17 mouse cellular contexts compared by ENCODE assay signal in the genomic region with DNA sequence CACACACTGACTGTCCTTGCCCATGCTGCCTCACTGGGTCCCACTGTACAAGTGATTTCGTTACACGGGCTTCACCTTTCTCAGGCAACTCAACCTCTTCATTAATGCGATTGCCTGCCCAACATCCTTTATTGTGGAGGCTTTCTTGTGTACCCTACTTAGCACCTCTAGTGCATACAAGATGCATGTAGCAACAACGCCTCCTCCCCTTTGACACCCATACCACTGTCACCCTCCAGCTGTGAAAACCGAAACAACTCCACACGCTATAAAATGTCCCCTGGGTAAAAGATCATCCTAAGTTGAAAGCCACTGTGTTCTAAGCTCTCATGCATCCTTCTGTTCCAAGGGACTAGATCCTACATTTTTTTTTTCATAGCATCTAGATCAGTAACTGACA. TPM values are rescaled to one million over a fixed set of nuclear protein-coding genes. Genes with fewer than 3 reads are reported as not detected.
"Had no signal": no experiment of that assay in that cellular context is flagged by ENCODE, and none has a peak within 500 bp of the region (broad histone marks: within the 10 kb centered on the region; RNA-seq: fewer than 3 reads in every experiment).

No protein-coding gene starts in this region.

- H3K4me1 ChIP-seq: megakaryocyte, embryonic 14.5 days; midbrain, embryonic 13.5 days; midbrain, embryonic 15.5 days; neural tube, embryonic 12.5 days; stomach, embryonic 15.5 days had no signal

- H3K27me3 ChIP-seq: midbrain, embryonic 13.5 days; midbrain, embryonic 15.5 days; neural tube, embryonic 12.5 days; stomach, embryonic 15.5 days had no signal

- ATAC-seq: midbrain, embryonic 13.5 days; midbrain, embryonic 15.5 days had no signal

- H3K27ac ChIP-seq: liver, embryonic 14.5 days; midbrain, embryonic 13.5 days; midbrain, embryonic 15.5 days; neural tube, embryonic 12.5 days; stomach, embryonic 15.5 days; stomach, postnatal 0 days had no signal

- H3K4me3 ChIP-seq: megakaryocyte, embryonic 14.5 days; midbrain, embryonic 13.5 days; midbrain, embryonic 15.5 days; myocyte; neural tube, embryonic 12.5 days; stomach, embryonic 15.5 days had no signal

- DNase-seq: lung, adult 18-20 months; lung, embryonic 14.5 days; lung, postnatal 10 days; lung, postnatal 4 days; right cerebral cortex, postnatal 14 days; thymus, adult 2 months; thymus, postnatal 25 days; thymus, postnatal 4 days had no signal

- H3K36me3 ChIP-seq: midbrain, embryonic 13.5 days; midbrain, embryonic 15.5 days; neural tube, embryonic 12.5 days; stomach, embryonic 15.5 days had no signal

RNA-seq across cellular contexts. Expression of a gene that starts 9.5 kb away (rescaled TPM):
- polyA plus RNA-seq: lung, embryonic 14.5 days; midbrain, embryonic 11.5 days had no signal
